Mouse (Mus musculus) liver, embryonic 13.5 days (tissue): ENCODE data around the gene Ophn1. TPM values are rescaled to one million over a fixed set of nuclear protein-coding genes. Genes with fewer than 3 reads are reported as not detected.

Source experiments
- ATAC-seq: fragments of 200-750 bp; cut with Nextera tagmentation; 2 replicates; pipeline ENCODE4 v1.8.0; 2017; ENCODE audit warnings: low read depth, mild to moderate bottlenecking, moderate number of reproducible peaks, moderate library complexity
- DNase-seq: peaks from one replicate; pipeline ENCODE4 v3.0.0; 2022
- H3K27ac ChIP-seq: fragments of 300-500 bp; sonication (generic); 2 replicates; pipeline ENCODE4 v1.5.1; 2015; ENCODE audit warnings: moderate library complexity, mild to moderate bottlenecking, inconsistent platforms
- H3K27me3 ChIP-seq: fragments of 300-500 bp; sonication (generic); 2 replicates; pipeline ENCODE4 v1.6.1; 2015; ENCODE audit warnings: mild to moderate bottlenecking, inconsistent platforms
- H3K36me3 ChIP-seq: fragments of 300-500 bp; sonication (generic); 2 replicates; pipeline ENCODE4 v1.6.1; 2015; ENCODE audit warnings: mild to moderate bottlenecking, inconsistent platforms
- H3K4me1 ChIP-seq: fragments of 300-500 bp; sonication (generic); replicated peaks from 2 replicates; pipeline ENCODE4 v1.6.1; 2015; ENCODE audit warnings: inconsistent platforms
- H3K4me2 ChIP-seq: fragments of 300-500 bp; sonication (generic); 2 replicates; pipeline ENCODE4 v1.6.1; 2015; ENCODE audit warnings: inconsistent platforms, mild to moderate bottlenecking, moderate library complexity
- H3K4me3 ChIP-seq: fragments of 300-500 bp; sonication (generic); replicated peaks from 2 replicates; pipeline ENCODE4 v1.5.1; 2015; ENCODE audit warnings: mild to moderate bottlenecking, inconsistent platforms
- H3K9ac ChIP-seq: fragments of 300-500 bp; sonication (generic); 2 replicates; pipeline ENCODE4 v1.6.1; 2015; ENCODE audit warnings: mild to moderate bottlenecking, inconsistent platforms
- H3K9me3 ChIP-seq: fragments of 300-500 bp; sonication (generic); replicated peaks from 2 replicates; pipeline ENCODE4 v1.6.1; 2016; ENCODE audit warnings: inconsistent platforms
- WGBS: fragments of 180-500 bp; shearing (Covaris S2); methylation state at CpG from one replicate; pipeline ENCODE4 v1.1.7; 2015; ENCODE audit not compliant: insufficient replicate concordance; 5-methylcytosine and 5-hydroxymethylcytosine counted together
- polyA plus RNA-seq: library from polyadenylated mRNA; unstranded; fragments of >200 nt; fragmentation: Nextera tagmentation; extraction: Ambion mirVana; gene quantifications from 2 replicates; pipeline ENCODE4 v1.2.1, GENCODE M21; 2015

The Ophn1 gene
- 2.1 and 2.7 TPM in 2 replicates for polyA plus RNA-seq

DNA sequence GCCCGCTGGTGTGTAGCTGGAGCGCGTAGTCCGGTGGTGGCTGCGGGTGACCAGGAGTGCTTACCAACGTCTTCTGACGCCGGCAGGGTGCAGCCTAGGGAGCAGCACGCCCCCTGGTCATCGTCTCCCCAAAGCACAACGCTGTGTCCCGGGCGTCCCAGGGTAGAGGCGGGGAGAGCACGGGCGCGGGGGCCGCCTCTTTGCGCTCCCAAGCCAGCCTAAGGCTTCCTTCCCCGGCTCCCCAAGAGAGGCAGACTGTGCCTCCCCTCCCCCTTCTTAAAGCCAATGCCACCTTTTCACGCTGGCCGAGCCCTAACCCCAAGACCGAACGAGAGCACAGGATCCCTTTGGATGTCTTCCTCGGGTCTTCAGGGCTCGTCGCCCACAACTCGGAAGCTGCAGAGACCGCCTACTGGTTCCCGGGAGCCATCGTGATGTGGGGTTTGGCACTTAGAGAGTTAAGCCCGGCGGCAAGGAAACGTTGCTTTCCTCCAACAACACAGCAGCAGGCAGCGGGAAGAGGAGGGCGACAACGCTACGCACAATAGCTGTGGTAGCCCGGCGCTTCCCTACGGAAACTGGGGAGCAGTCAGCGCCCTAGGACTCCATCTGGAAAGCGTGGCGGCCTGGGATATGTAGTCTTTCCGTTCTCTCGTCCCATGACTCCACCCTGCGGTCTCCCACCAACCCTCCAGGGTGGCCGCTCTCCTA lies at the start of gene Ophn1:
TSS of gene Ophn1 (minus strand) at position 620 of the 711 bp plus-strand sequence.
- Histone ChIP-seq H3K27me3 (peaks cover 27% of the 10 kb centered on the region), H3K36me3 (no peaks in the 10 kb centered on the region), H3K9me3 (no peaks in the 10 kb centered on the region), H3K4me1 (no peaks in the 10 kb centered on the region), H3K27ac (no peak within 1 kb of the TSS), H3K9ac (no peak within 1 kb of the TSS; the same call in 1 of the 2 replicates), H3K4me2 (peak within 1 kb of the TSS; percentile 62), H3K4me3 (peak within 1 kb of the TSS; percentile 54)
- DNase-seq (peak; percentile 4), ATAC-seq (peak; percentile 73)
- 9% methylated on average over 41 of the region's 48 CpGs for WGBS

DNA sequence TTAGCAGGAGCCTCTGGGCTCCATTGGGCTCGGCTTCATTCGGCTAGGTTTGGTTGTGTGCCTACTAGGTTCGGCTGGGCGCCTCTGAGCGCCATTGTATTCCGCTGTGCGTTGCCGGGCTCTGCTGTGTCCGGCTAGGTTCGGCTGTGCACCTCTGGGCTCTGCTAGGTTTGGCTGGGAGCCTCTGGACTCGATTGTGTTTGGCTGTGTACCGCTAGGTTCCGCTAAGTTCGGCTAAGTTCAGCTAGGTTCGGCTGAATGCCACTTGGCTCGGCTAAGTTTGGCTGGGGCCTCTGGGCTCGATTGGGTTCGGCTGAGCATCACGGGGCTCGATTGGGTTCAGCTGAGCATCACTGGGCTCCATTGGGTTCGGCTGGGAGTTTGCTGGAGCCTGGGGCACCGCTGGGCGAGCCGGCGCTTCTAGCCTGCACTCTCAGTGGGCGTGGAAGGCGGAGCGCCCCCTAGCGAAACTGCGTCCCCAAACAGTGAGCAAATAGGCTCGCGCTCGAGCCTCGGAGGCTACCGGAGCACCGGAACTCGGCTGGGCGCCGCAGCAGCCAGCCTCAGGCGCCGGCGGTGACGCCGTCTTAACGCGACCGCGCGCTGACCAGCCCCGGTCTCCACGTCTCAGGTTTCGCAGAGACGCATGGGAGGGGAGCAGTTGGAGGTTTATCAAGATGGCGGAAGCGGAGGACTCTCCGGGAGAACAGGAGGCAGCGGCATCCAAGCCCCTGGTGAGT lies 46.9 kb upstream of the Ophn1 start:
- Histone ChIP-seq H3K27ac (peak overlapping the region; percentile 91), H3K4me1 (peaks cover 13% of the 10 kb centered on the region), H3K36me3 (peaks cover 7% of the 10 kb centered on the region; the same call in 1 of the 2 replicates), H3K4me3 (peak overlapping the region; percentile 70), H3K9ac (peak overlapping the region; percentile 83), H3K9me3 (no peaks in the 10 kb centered on the region), H3K27me3 (no peaks in the 10 kb centered on the region), H3K4me2 (peak overlapping the region; percentile 77)
- DNase-seq = peak; percentile 88
- peak; percentile 88 for ATAC-seq
- 21% methylated on average over 57 of the region's 57 CpGs for WGBS

DNA sequence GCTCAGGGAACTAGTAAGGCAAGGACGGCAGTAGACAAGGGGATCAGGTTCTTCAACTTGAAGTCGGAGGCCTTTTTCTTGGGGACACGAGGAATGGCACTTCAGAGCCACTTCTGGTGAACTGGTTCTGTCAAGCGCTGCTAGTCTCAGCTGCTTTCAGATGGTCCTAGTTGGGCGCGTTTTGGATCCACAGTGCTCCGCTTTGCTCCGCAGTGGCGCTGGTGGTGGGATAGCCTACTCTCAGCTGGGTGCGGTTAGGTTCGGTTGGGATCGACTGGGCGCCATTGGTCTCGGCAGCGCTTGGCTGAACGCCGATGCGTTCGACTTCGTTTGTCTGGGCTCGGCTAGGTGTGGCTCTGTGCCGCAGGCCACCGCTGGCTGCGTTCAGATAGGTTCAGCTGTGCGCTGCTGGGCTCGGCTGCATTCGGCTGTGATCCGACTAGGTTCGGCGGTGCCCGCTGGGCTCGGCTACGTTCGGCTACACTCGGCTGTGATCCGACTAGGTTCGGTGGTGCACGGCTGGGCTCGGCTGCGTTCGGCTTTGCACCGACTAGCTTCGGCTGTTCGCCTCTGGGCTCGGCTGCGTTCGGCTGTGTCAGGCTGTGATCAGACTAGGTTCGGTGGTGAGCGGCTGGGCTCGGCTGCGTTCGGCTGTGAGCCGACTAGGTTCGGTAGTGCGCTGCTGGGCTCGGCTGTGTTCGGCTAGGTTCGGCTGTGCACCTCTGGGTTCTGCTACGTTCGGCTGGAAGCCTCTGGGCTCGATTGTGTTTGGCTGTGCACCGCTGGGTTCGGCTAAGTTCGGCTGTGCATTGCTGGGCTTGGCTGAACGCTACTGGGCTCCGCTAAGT lies 46.1 kb upstream of the Ophn1 start:
- Histone ChIP-seq H3K4me3 (peak overlapping the region; percentile 70), H3K9ac (peak overlapping the region; percentile 83), H3K9me3 (no peaks in the 10 kb centered on the region), H3K4me1 (peaks cover 13% of the 10 kb centered on the region), H3K27me3 (no peaks in the 10 kb centered on the region; the same call in 1 of the 2 replicates), H3K4me2 (peak overlapping the region; percentile 77), H3K36me3 (no peaks in the 10 kb centered on the region), H3K27ac (peak overlapping the region; percentile 91)
- 16% methylated on average over 66 of the region's 66 CpGs for WGBS
- peak; percentile 83 for DNase-seq
- peak; percentile 83 for ATAC-seq

DNA sequence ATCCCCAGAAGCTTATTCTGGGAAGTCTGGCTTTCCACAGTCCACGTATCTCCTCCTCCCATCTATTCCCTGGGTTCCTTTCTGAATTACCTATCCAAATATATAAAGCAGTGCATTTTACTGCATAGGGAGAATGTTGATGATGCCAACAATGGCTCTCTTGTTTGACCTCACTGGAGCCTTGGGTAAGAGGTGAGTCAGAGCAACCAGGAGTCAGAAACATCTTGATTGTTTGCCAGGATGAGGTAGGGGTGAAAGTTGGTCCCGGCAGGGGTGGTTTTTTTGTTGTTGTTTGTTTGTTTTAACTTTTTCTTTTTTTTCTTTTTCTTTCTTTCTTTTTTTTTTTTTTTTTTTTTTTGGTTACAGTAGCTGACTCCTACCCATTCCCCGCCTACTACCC lies 45.3 kb upstream of the Ophn1 start, which contains the start of gene Yipf6:
TSS of gene Yipf6 (plus strand) at position 216 of the 400 bp plus-strand sequence.
- DNase-seq = no peak

DNA sequence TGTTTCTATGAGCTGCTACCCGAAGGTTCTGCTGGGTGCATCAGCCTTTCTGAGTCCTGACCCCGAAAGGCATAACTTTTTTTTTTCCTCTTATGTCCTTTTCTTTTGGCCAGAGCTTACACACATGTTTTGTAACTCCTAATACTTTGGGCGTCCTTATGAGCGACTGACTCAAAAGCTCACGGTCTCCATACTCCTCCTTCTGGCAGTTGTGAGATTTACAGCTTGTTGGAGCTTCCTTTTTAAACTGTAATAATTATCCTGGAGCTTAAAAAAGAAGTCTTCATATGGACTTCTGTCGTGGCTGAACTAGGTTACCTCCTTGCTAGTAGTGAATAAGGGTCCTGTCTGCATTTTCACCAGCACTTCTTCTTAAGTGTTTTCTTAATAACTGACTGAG lies 28.6 kb upstream of the Ophn1 start:
- Histone ChIP-seq H3K27me3 (no peaks in the 10 kb centered on the region; the same call in 1 of the 2 replicates), H3K9me3 (no peaks in the 10 kb centered on the region), H3K27ac (no peak overlapping the region), H3K4me1 (no peaks in the 10 kb centered on the region), H3K4me3 (no peak overlapping the region), H3K36me3 (no peaks in the 10 kb centered on the region), H3K9ac (no peak overlapping the region), H3K4me2 (no peak overlapping the region)
- no peak for ATAC-seq
- no peak for DNase-seq
- 21% methylated on average over 6 of the region's 6 CpGs for WGBS

More for the DNA sequence above, 45.3 kb upstream of the Ophn1 start, which contains the start of gene Yipf6:
- Histone ChIP-seq H3K4me1 (peaks cover 13% of the 10 kb centered on the region), H3K4me3 (peak within 1 kb of the TSS; percentile 70), H3K9ac (peak within 1 kb of the TSS; percentile 83), H3K4me2 (peak within 1 kb of the TSS; percentile 77), H3K36me3 (no peaks in the 10 kb centered on the region), H3K9me3 (no peaks in the 10 kb centered on the region), H3K27me3 (no peaks in the 10 kb centered on the region; the same call in 1 of the 2 replicates), H3K27ac (peak within 1 kb of the TSS; percentile 91)
- ATAC-seq = no peak
- 62% methylated on average over 3 of the region's 3 CpGs for WGBS

DNA sequence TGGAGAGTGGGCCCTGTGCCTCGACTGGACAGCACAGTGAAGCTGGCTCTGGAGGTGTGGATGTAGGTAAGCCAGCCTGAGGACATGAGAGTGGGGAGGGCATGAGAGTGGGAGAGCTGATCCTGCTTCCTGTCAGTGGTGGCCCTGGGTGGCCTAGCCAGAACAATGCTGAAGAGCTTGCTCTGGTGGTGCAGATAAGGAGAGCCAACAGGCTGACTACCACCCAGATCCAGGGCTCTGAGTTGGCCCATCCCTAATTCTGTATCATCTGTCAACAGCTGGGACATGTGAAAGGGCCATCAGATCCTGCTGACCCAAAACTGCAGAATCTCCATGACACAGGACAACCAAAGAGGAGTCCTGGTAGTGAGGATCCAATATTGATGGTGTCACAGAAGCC lies 18.1 kb upstream of the Ophn1 start:
- peak; percentile 45 for DNase-seq
- Histone ChIP-seq H3K36me3 (no peaks in the 10 kb centered on the region), H3K4me2 (no peak overlapping the region), H3K9ac (no peak overlapping the region), H3K4me1 (peaks cover 12% of the 10 kb centered on the region), H3K27ac (no peak overlapping the region), H3K9me3 (no peaks in the 10 kb centered on the region), H3K27me3 (no peaks in the 10 kb centered on the region), H3K4me3 (no peak overlapping the region)
- WGBS = 42% methylated on average over 1 of the region's 1 CpGs
- peak; percentile 98 for ATAC-seq

DNA sequence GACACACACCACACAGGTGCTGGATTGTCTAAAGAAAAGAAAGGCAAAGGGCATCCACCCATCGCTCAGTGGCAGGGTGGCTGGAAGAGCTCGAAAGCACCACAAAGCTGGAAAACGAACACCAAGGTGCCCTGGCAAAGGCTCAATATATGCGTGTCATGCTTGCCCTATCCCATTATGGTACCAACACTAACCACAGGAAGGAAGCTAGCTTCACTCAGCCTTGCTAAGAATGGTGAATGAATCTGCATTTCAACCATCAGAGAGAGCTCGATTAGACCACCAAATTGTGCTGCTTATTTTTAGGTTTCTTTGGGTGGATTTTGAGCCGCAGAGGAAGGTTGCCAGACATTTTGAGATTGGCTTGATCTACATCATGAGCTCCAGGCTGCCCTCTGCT lies 13.4 kb upstream of the Ophn1 start:
- peaks cover 12% of the 10 kb centered on the region for H3K4me1 ChIP-seq

DNA sequence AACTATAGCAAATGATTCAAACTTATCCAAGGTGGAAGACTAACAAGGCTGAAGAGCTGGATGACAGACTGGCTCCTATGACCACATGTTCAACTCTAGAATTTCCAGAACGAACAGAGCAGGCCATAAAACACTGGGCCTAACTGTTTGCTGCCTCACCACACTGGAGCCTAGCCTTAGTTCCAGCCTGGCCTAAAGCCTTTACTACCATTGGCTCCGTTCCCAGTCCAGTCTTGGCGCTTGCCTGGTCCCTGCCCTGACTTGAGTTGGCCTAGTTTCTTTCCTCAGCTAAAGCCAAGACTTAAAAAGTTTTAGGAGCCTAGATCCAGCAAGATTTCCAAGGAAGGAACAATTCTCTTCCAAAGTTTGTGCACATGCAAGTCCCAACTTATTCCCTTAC lies 7.5 kb upstream of the Ophn1 start:
- Histone ChIP-seq H3K27ac (no peak overlapping the region), H3K4me1 (no peaks in the 10 kb centered on the region), H3K4me3 (no peak overlapping the region), H3K9ac (no peak overlapping the region), H3K4me2 (no peak overlapping the region), H3K36me3 (no peaks in the 10 kb centered on the region), H3K9me3 (no peaks in the 10 kb centered on the region), H3K27me3 (no peaks in the 10 kb centered on the region)
- 60% methylated on average over 3 of the region's 3 CpGs for WGBS
- ATAC-seq (no peak), DNase-seq (no peak)

More for the DNA sequence above, 13.4 kb upstream of the Ophn1 start:
- ATAC-seq = no peak
- no peak overlapping the region for H3K4me2 ChIP-seq
- no peak overlapping the region for H3K27ac ChIP-seq
- no peaks in the 10 kb centered on the region for H3K9me3 ChIP-seq
- 38% methylated on average over 6 of the region's 6 CpGs for WGBS
- DNase-seq = no peak
- no peak overlapping the region for H3K4me3 ChIP-seq
- no peaks in the 10 kb centered on the region for H3K36me3 ChIP-seq
- H3K9ac ChIP-seq = no peak overlapping the region
- no peaks in the 10 kb centered on the region for H3K27me3 ChIP-seq

DNA sequence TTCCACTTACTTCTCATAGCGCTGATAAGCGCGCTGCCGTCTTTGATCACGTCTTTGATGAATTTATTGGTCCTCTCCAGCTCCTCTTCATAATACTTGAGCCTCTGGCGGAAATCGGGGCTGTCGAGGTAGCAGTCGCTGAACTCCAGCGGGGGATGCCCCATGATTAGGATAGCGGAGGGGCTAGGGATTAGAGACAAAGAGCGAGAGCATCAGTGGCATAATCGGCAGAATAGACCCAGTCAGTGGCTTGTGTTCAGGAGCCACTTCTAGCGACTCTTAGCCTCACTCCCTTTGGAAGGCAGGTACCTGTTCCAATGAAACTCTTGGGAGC lies 786 bp downstream of the Ophn1 start:
- 0 out of 2 replicates have a peak, but pooled peaks have one; percentile 10 for ATAC-seq
- no peak overlapping the region for H3K27ac ChIP-seq
- no peaks in the 10 kb centered on the region for H3K9me3 ChIP-seq
- 13% methylated on average over 14 of the region's 14 CpGs for WGBS
- H3K36me3 ChIP-seq = no peaks in the 10 kb centered on the region
- peak overlapping the region; percentile 62 for H3K4me2 ChIP-seq
- H3K4me1 ChIP-seq = no peaks in the 10 kb centered on the region
- H3K4me3 ChIP-seq = peak overlapping the region; percentile 54
- no peak for DNase-seq
- H3K27me3 ChIP-seq = peaks cover 27% of the 10 kb centered on the region
- H3K9ac ChIP-seq = no peak overlapping the region; the same call in 1 of the 2 replicates

DNA sequence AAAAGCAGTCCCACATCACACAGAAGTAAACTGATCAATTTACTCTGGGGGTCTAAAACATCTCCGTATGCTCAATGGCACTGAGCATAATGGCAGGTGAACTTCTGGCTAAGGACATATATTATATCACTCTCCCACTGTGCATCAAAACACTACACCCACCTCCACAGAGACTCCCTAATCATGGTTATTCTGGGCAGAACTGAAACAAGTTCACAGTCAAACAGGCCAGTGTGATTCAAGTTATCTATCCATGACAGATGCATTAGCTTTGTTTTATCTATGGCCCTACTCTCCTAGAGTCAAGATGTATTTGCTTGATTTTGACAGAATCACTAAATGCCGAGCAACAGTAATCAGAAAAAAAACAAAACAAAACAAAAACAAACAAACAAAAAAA lies 8.8 kb downstream of the Ophn1 start:
- H3K9ac ChIP-seq = no peak overlapping the region
- no peak overlapping the region for H3K27ac ChIP-seq
- H3K4me2 ChIP-seq = no peak overlapping the region
- peaks cover 9% of the 10 kb centered on the region; the same call in 1 of the 2 replicates for H3K27me3 ChIP-seq
- ATAC-seq (peak; percentile 54; the same call in 1 of the 2 replicates), DNase-seq (no peak)
- WGBS = 56% methylated on average over 2 of the region's 2 CpGs
- H3K4me3 ChIP-seq = no peak overlapping the region
- H3K36me3 ChIP-seq = no peaks in the 10 kb centered on the region
- H3K4me1 ChIP-seq = no peaks in the 10 kb centered on the region
- no peaks in the 10 kb centered on the region for H3K9me3 ChIP-seq

DNA sequence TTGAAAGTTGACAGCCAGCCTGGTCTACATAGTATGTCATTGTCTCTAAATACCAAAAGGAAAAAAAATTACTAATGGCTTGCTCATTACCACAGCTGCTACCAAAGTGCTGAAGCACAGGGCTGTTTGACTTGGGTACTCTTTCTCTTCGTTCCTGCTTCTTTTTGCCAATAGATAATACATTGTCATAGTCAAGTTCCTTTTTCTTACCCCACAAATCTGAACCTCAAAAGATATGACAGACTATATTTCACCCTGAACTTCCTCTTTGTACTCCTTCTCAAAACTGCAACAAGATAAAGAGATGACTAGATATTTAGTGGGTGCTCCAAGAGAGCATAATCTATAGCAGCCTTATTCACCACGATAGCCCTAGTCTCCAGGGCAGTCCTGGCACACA lies 9.7 kb downstream of the Ophn1 start:
- Histone ChIP-seq H3K9ac (no peak overlapping the region), H3K4me2 (no peak overlapping the region), H3K4me3 (no peak overlapping the region), H3K27me3 (peaks cover 9% of the 10 kb centered on the region; the same call in 1 of the 2 replicates), H3K9me3 (no peaks in the 10 kb centered on the region), H3K36me3 (no peaks in the 10 kb centered on the region), H3K4me1 (no peaks in the 10 kb centered on the region), H3K27ac (no peak overlapping the region)
- ATAC-seq (no peak), DNase-seq (no peak)
- WGBS = 36% methylated on average over 2 of the region's 2 CpGs
